In the genomic region with DNA sequence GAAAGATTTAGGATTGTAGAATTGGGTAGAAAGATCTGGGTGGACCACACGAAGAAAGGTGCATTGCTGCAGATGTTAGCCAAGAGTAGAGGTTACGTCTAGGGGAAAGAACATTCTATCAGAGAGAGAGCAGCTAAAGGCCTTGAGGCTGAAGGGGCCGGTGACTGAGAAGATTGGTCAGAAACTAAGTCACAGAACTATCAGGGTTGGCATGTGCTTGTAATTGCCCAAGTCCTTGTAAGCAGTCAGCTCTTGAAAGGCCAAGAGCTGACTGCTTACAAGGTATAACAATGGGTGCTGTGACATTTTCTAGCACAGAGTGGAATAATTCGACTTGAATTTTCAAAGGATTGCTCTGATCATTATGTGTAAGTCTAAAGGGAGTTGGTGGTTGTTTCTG, we compare ENCODE assay signal across 7 mouse cellular contexts.
"Had no signal": no experiment of that assay in that cellular context is flagged by ENCODE, and none has a peak within 500 bp of the region (broad histone marks: within the 10 kb centered on the region; RNA-seq: fewer than 3 reads in every experiment).

No protein-coding gene starts in this region.

- DNase-seq: liver, embryonic 13.5 days; liver, postnatal 0 days; lung, adult 2 months; right cerebral cortex, postnatal 14 days; thymus, adult 2 months; thymus, postnatal 25 days; thymus, postnatal 4 days had no signal
